Mouse (Mus musculus) left cerebral cortex, adult 2 months (tissue): ENCODE results near the gene Traf6. TPM values are rescaled to one million over a fixed set of nuclear protein-coding genes. Genes with fewer than 3 reads are reported as not detected.

Experiments used
- DNase-seq, 2 experiments: peaks; one replicate each; pipeline ENCODE4 v3.0.0; 2021 to 2022; ENCODE audit warnings: low spot score in 2 of 2, mixed read lengths in 1 of 2; ENCODE audit errors: extremely low spot score in 1 of 2
- H3K27ac ChIP-seq: fragments of 200-600 bp; 2 replicates; pipeline ENCODE4 v1.8.1; 2022
- H3K4me3 ChIP-seq: fragments of 200-600 bp; 2 replicates; pipeline ENCODE4 v1.8.1; 2022
- CTCF ChIP-seq: fragments of 200-600 bp; IDR thresholded peaks from 2 replicates; pipeline ENCODE4 v1.8.1; 2022; ENCODE audit warnings: antibody characterized with exemption, mild to moderate bottlenecking, moderate library complexity
- intact Hi-C: fragments of 180-260 bp; cut with DNase I; formaldehyde crosslinking; loops from one replicate; pipeline ENCODE4 v1.15.1; 2025
- total RNA-seq, 2 experiments: library from RNA; stranded (reverse); gene quantifications; 2 replicates each; pipeline ENCODE4 v1.2.3; 2021

Traf6 gene
- total RNA-seq, 2 experiments from 2014 or later: 12.6 to 12.9 TPM

DNA sequence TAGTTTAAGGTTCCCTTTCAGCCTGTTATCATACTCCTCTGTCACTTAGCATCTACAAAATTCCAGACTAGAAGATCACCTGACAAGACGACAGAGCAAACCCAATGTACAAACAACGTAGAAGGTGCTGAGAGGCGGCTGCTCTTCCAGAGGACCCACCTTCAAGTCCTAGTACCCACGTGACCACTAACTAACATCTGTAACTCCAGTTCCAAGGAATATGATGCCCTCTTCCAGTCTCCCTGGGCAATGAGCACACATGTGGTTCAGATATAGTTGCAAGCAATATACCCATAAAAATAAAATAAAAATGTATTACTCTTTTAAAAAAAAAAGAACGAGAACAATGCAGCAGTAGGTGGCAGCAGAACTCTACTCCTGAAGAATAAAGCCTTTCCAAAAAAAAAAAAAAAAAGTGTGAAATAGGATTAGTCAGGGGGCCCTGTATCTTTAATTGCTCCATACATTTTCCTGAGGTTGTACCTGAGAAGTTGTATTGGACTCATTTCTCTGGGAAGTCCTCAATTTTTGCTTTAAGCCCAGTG is 27.8 kb downstream of the Traf6 start:
- no peak for DNase-seq
- TF ChIP-seq CTCF: peak; percentile 76
- intact Hi-C loops: loop anchor here (2.0 to 5.0 kb wide), 3 partner anchors 121 to 746 kb away; partner anchors contain the start of gene Fjx1
- Histone ChIP-seq H3K4me3 (no peak overlapping the region), H3K27ac (no peak overlapping the region)

DNA sequence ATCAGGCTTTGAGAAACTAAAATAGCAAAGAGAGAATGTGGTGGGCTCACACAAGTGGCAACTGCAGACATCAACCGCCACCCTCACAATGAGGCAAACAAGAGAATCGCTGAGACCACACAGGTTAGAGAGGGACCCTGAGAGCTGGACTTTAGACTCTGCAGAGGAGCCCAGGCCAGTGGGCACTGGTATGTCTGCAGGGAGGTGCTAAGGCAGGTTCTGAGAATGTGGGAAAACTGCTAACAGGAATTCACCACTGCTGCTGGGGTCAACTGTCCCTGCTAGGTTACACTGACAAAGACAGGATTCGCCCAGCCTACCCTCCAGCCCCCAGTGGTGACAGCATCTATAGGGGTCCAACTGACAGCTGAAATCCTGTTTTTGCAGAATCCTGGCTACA is 33.4 kb downstream of the Traf6 start:
- no peak overlapping the region for H3K4me3 ChIP-seq
- H3K27ac ChIP-seq: no peak overlapping the region
- no peak for DNase-seq
- intact Hi-C loops: no loop called here
- TF ChIP-seq CTCF: no peak

DNA sequence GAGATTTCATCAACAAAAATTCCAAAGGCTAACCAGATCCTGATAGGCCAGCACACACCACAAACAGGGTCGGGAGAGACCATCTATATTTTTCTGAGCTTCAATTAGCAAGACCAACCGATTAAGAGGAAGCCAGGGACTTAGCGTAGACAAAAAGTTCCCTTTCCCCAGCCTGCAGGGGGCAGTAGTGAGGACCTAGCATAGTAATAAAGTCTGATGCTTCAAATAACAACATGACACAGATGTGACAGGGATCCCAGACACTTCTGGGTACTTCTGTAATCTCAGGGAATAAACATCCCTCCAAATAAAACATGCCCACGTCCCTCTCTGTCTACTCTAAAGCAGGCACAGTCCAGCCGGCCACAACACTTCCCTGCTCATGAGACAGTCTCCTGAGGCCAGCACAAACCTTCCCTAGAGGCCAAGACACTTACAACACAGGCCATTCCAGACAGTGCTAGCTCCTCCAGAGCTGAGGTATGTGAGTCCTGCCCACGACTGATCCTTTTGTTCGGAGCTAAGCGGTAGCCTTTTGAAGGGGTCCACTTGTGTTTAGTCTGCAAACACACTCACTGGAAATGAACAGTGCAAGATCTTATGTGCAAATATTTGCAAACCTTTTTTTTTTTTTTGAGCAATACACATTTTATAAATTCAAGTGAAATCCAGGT is 37.6 kb downstream of the Traf6 start:
- DNase-seq: no peak
- no peak overlapping the region for H3K27ac ChIP-seq
- peak; percentile 58 for TF ChIP-seq CTCF
- intact Hi-C loops: loop anchor here (5.0 kb wide), 1 partner anchor 82 kb away; no protein-coding TSS in a partner anchor
- H3K4me3 ChIP-seq: no peak overlapping the region

DNA sequence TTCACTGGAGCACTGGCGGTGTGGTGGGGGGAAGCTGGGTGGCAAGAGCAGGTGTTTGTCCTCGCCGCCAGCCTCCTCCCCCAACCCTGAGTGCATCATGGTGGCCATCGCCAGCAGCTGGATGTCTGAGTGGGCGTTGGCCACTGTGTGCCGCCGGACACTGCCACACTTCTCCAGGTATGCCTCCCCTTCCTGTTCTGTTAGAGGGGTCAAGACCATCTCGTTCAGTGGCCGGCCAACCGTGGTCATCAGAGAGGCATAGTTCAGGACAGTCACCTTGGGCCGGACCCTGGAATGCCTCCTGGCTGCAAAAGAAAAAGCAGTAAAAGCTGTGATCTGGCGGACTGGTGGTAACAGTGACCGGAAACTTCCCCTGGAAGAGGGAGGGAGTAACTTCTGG is 38.9 kb downstream of the Traf6 start:
- DNase-seq: no peak
- TF ChIP-seq CTCF: no peak
- no peak overlapping the region for H3K27ac ChIP-seq
- intact Hi-C loops: loop anchor here (5.0 kb wide), 1 partner anchor 80 kb away; no protein-coding TSS in a partner anchor
- no peak overlapping the region for H3K4me3 ChIP-seq

DNA sequence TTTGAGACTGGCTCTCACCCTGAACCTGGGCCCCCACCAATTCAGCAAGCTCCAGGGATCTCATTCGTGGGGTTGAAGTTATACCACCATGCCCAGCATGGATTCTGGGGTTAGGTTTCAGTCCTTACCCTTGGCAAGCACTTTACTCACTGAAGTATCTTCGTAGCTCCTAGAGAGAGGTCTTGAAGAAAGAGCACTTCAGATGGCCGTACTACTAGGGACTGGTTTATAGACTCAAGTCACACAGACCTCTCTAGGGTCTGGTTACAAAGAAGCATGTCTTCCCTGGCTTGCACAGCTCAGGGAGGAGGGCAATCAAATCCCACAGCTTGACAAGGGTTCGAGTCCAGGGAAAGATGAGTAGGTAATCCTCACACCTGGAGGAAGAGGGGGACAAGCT is 43.6 kb downstream of the Traf6 start:
- H3K27ac ChIP-seq: no peak overlapping the region
- intact Hi-C loops: no loop called here
- no peak for TF ChIP-seq CTCF
- no peak for DNase-seq
- H3K4me3 ChIP-seq: no peak overlapping the region

DNA sequence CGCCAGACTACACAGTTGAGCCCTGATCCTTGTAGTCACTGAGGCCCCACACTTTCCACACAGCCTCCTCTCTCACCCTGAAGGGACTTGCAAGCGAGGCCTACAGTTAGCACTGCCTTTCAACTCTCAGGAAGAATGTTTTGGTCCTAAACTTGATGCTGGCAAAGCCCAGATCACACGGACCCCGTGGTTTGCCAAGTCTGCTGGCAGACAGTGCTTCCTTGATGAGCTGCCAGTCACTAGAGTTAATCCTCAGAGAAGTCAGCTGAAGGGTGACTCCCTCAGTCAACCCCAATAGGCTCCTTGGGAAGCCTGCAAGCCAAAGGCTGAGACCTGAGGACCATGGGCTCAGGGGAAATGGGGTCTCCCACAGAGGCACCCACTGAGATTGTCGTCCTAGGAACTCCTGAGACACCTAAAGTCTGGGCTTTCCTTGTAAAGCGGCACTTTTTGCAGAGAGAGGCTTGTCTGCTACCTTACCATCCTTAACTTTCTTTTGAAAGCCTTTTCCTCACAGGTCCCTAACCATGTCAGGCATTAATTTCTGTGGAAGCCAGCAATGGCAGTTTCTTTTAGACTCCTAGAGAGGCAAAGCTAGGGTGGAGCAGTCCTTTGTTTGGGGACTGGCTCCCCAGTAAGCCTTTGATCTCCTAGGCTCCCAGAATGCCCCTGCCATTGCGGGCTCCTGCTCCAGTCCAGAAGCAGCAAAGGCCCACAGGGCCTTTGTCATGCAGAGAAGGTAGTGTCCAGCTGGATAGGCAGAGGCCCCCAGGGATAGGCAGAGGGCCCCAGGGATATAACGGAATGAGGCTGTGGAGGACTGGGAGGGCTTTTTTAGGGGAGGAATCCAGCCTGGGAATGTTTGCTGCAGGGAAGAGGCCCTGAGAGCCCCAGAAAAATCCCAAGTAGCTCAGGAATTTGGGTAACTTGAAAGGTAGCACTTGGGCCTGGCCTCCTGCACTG is 44.4 kb downstream of the Traf6 start:
- no peak for DNase-seq
- no peak overlapping the region for H3K4me3 ChIP-seq
- H3K27ac ChIP-seq: no peak overlapping the region; the same call in 1 of the 2 replicates
- intact Hi-C loops: no loop called here
- no peak for TF ChIP-seq CTCF

DNA sequence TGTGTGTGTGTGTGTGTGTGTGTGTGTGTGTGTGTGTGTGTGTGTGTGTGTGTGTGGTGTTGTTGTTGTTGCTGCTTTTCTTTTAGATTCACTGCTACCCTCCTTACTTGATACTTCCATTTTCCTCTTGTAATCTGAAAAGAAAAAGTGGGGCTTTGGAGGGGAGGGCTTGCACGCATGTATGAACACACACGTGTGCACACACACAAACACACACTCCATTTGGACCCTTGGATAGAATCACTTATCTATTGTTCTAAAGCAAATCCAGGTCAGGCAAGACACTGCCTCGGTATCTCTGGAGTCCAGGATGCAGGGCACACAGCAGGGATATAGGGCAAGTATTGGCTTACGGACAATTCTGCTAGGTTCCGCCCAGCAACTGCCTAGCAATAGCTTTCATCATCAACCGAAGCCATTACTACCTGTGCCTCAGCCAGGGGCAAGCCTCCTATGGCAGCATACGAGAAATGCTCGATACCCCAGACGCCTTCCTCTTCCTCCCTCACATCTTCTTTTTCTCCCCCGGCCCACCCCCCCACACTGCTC is 45.2 kb downstream of the Traf6 start:
- no peak overlapping the region for H3K4me3 ChIP-seq
- intact Hi-C loops: no loop called here
- no peak for DNase-seq
- H3K27ac ChIP-seq: no peak overlapping the region
- TF ChIP-seq CTCF: no peak

DNA sequence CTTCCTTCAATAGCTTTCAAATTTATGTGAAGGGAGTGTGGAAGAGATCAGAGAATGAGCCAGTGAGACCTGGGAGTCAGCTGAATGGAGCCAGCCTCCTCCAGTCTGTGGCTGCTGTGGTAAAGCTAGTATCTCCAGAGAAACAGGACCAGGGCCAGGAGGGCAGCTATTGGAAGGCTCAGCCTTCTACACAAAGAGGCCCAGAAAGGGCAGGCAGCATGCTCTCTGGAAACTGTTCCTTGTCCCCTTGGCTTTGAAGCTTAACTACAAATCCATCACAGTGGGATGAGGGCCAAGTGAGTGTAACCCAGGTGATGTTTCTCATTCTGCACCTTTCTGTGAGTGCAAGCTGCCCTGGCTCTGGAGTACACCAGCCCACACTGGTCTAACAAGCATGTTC is 49.6 kb downstream of the Traf6 start:
- Histone ChIP-seq H3K4me3 (no peak overlapping the region), H3K27ac (no peak overlapping the region)
- TF ChIP-seq CTCF: no peak
- intact Hi-C loops: no loop called here
- DNase-seq: no peak

DNA sequence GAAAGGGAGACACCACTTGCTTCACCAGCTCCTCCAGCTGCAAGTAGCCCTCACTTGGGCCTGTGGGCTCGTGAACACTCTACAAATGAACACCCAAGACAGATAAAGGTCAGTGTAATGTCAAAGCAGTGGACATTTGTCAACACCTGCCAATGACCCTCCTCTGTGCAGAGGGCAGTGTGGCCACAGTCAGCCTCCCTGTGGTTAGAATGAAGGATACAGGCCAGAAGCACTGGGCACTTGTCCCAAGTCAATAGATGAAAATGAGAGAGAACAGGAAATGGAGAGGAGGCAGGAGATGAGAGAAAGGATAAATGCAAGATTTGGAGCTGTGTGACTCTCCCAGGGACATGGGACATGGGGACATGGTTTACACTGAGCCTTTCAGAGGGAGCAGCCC is 51.2 kb downstream of the Traf6 start:
- no peak for DNase-seq
- Histone ChIP-seq H3K4me3 (no peak overlapping the region), H3K27ac (no peak overlapping the region)
- intact Hi-C loops: no loop called here
- no peak for TF ChIP-seq CTCF

DNA sequence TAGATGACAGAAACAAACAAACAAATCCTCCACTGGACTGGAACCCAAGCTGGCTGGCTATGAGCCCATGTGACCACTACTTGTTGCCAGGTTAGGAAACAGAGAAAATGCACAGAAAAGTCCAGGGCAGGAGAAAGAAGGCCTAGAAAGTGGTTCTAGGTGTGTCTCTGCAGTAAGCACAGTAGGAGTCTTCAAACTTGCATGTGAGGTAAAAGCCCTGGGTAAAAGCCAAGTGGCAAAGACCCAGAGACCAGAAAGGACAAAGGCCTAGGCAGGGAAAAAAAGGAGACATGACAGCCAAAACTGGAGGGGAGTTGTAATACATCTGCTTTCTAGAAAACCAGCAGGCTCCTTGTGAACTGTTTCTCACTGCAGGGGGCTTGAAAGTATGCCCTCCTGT is 52.7 kb downstream of the Traf6 start:
- intact Hi-C loops: no loop called here
- H3K27ac ChIP-seq: no peak overlapping the region
- no peak for TF ChIP-seq CTCF
- H3K4me3 ChIP-seq: no peak overlapping the region
- DNase-seq: no peak

DNA sequence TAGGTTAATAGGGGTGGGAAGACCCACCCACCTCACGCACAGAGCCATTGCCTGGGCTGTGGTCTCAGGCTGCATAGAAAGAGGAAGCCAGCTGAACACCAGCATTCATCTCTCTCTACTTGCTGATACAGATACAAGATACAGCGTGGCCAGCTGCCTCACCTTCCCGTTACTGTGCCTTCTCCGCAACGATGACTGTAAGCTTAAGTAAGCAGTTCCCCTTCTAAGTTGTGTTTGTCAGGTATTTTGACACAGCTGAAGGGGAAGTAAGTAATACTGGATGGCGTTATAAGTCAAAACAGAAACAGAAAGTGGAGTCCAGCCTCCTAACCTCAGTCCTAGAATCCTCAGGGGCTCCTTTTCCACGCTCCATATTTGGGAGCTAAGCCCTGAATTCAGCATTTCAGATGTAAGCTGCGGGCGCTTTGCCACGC is 54.6 kb downstream of the Traf6 start:
- no peak for TF ChIP-seq CTCF
- no peak overlapping the region for H3K4me3 ChIP-seq
- H3K27ac ChIP-seq: no peak overlapping the region
- DNase-seq: no peak
- intact Hi-C loops: no loop called here

DNA sequence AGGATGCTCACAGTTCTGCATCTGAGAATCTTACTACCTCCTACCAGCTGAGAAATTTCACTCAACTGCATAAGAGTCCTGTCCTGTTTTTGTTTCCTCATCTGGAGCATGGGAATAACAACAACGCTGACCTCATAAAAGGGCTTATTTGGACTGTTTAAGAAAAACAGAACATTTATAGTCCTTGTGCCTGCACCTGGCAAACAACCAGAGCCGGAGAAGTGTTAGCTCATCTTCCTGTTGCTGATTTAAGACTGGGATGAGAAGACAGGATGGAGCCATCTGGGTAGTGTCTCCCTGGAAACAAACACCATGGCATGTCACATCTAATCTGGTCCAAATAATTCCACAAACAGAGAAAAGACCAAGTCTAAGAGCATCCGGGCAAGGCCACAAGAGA is 55.3 kb downstream of the Traf6 start:
- H3K27ac ChIP-seq: no peak overlapping the region
- no peak overlapping the region for H3K4me3 ChIP-seq
- TF ChIP-seq CTCF: no peak
- intact Hi-C loops: no loop called here
- DNase-seq: peak in 1 of 2 experiments; percentile 27
